Mouse (Mus musculus) midbrain, embryonic 11.5 days (tissue): ENCODE measurements at regions not wholly inside any gene's neighbourhood (a gene's known extent, or its start where the extent isn't known, plus 50 kb on each side); places are given as distances from the start of the nearest gene placed in this dataset.

ENCODE experiments used
- ATAC-seq: fragments of 200-750 bp; cut with Nextera tagmentation; 2 replicates; pipeline ENCODE4 v1.8.0; 2017; ENCODE audit warnings: moderate TSS enrichment, moderate library complexity; ENCODE audit not compliant: low FRiP score
- DNase-seq: peaks from one replicate; pipeline ENCODE4 v3.0.0; 2015; ENCODE audit warnings: low spot score; ENCODE audit errors: missing footprints
- H3K27ac ChIP-seq: fragments of 300-500 bp; sonication (generic); 2 replicates; pipeline ENCODE4 v1.5.1; 2014; ENCODE audit warnings: low read depth, low read length
- H3K27me3 ChIP-seq: fragments of 300-500 bp; sonication (generic); 2 replicates; pipeline ENCODE4 v1.6.1; 2014; ENCODE audit warnings: mild to moderate bottlenecking, low read length, moderate library complexity, mixed read lengths; ENCODE audit not compliant: control insufficient read depth, insufficient read depth
- H3K36me3 ChIP-seq: fragments of 300-500 bp; sonication (generic); 2 replicates; pipeline ENCODE4 v1.6.1; 2014; ENCODE audit warnings: mild to moderate bottlenecking, low read length, moderate library complexity, mixed read lengths; ENCODE audit not compliant: control insufficient read depth, insufficient read depth
- H3K4me1 ChIP-seq: fragments of 300-500 bp; sonication (generic); 2 replicates; pipeline ENCODE4 v1.6.1; 2014; ENCODE audit warnings: low read length; ENCODE audit not compliant: control insufficient read depth, insufficient read depth
- H3K4me2 ChIP-seq: fragments of 300-500 bp; sonication (generic); 2 replicates; pipeline ENCODE4 v1.6.1; 2014; ENCODE audit warnings: mild to moderate bottlenecking, moderate library complexity
- H3K4me3 ChIP-seq: fragments of 300-500 bp; sonication (generic); 2 replicates; pipeline ENCODE4 v1.5.1; 2014; ENCODE audit warnings: low read depth, low read length
- H3K9ac ChIP-seq: fragments of 300-500 bp; sonication (generic); 2 replicates; pipeline ENCODE4 v1.6.1; 2014; ENCODE audit warnings: low read length
- H3K9me3 ChIP-seq: fragments of 300-500 bp; sonication (generic); 2 replicates; pipeline ENCODE4 v1.6.1; 2016; ENCODE audit warnings: low read length; ENCODE audit not compliant: control insufficient read depth
- WGBS: fragments of 180-500 bp; shearing (Covaris S2); extraction: QIAGEN DNeasy Blood & Tissue Kit; methylation state at CpG from one replicate; pipeline ENCODE4 v1.1.7; 2014; 5-methylcytosine and 5-hydroxymethylcytosine counted together

- no peak overlapping the region for H3K4me3 ChIP-seq
- WGBS: 90% methylated on average over 7 of the region's 7 CpGs
- H3K27ac ChIP-seq: no peak overlapping the region
- no peaks in the 10 kb centered on the region for H3K27me3 ChIP-seq
- ATAC-seq (no peak), DNase-seq (no peak)
- H3K4me2 ChIP-seq: no peak overlapping the region
- no peaks in the 10 kb centered on the region for H3K4me1 ChIP-seq
- H3K9ac ChIP-seq: no peak overlapping the region
- H3K36me3 ChIP-seq: no peaks in the 10 kb centered on the region
- no peaks in the 10 kb centered on the region for H3K9me3 ChIP-seq
Observed at GRCm38 (mm10) chr1:124825717-124826116, 609.8 kb downstream of the Actr3 start.

- WGBS: 76% methylated on average over 2 of the region's 2 CpGs
- Histone ChIP-seq H3K4me3 (no peak overlapping the region), H3K4me1 (no peaks in the 10 kb centered on the region), H3K4me2 (no peak overlapping the region), H3K9me3 (no peaks in the 10 kb centered on the region), H3K9ac (no peak overlapping the region), H3K27me3 (no peaks in the 10 kb centered on the region), H3K36me3 (no peaks in the 10 kb centered on the region), H3K27ac (no peak overlapping the region)
- ATAC-seq (no peak), DNase-seq (no peak)
Observed at GRCm38 (mm10) chr1:124793026-124793425, 642.5 kb downstream of the Actr3 start.

- no peak for DNase-seq
- Histone ChIP-seq H3K9ac (no peak overlapping the region), H3K27ac (no peak overlapping the region), H3K36me3 (no peaks in the 10 kb centered on the region), H3K4me1 (no peaks in the 10 kb centered on the region), H3K4me2 (no peak overlapping the region), H3K4me3 (no peak overlapping the region), H3K27me3 (no peaks in the 10 kb centered on the region), H3K9me3 (no peaks in the 10 kb centered on the region)
- ATAC-seq: no peak
- WGBS: 73% methylated on average over 2 of the region's 2 CpGs
Observed at GRCm38 (mm10) chr1:124790646-124791045, 644.9 kb downstream of the Actr3 start.

GRCm38 (mm10) chr1:124790130-124790529, 645.4 kb downstream of the Actr3 start:
- ATAC-seq: no peak
- WGBS: 91% methylated on average over 3 of the region's 3 CpGs
- no peak for DNase-seq

GRCm38 (mm10) chr1:124783066-124783465, 652.5 kb downstream of the Actr3 start:
- Histone ChIP-seq H3K9ac (no peak overlapping the region), H3K27me3 (no peaks in the 10 kb centered on the region), H3K9me3 (no peaks in the 10 kb centered on the region), H3K4me3 (no peak overlapping the region), H3K4me1 (no peaks in the 10 kb centered on the region), H3K4me2 (no peak overlapping the region), H3K27ac (no peak overlapping the region), H3K36me3 (no peaks in the 10 kb centered on the region)
- 73% methylated on average over 2 of the region's 2 CpGs for WGBS
- DNase-seq: no peak
- ATAC-seq: no peak

More at GRCm38 (mm10) chr1:124790130-124790529, 645.4 kb downstream of the Actr3 start:
- Histone ChIP-seq H3K36me3 (no peaks in the 10 kb centered on the region), H3K9me3 (no peaks in the 10 kb centered on the region), H3K27me3 (no peaks in the 10 kb centered on the region), H3K9ac (no peak overlapping the region), H3K4me1 (no peaks in the 10 kb centered on the region), H3K4me2 (no peak overlapping the region), H3K27ac (no peak overlapping the region), H3K4me3 (no peak overlapping the region)

GRCm38 (mm10) chr1:124777685-124778084, 657.8 kb downstream of the Actr3 start:
- ATAC-seq (no peak), DNase-seq (no peak)
- no peak overlapping the region for H3K4me2 ChIP-seq
- WGBS: 92% methylated on average over 2 of the region's 2 CpGs
- H3K36me3 ChIP-seq: no peaks in the 10 kb centered on the region
- H3K4me3 ChIP-seq: no peak overlapping the region
- no peaks in the 10 kb centered on the region for H3K9me3 ChIP-seq
- no peaks in the 10 kb centered on the region for H3K27me3 ChIP-seq
- H3K27ac ChIP-seq: no peak overlapping the region
- no peak overlapping the region for H3K9ac ChIP-seq
- no peaks in the 10 kb centered on the region for H3K4me1 ChIP-seq

- ATAC-seq: no peak
- Histone ChIP-seq H3K36me3 (no peaks in the 10 kb centered on the region), H3K9me3 (no peaks in the 10 kb centered on the region)
Observed at GRCm38 (mm10) chr1:124756721-124757120, 678.8 kb downstream of the Actr3 start.

GRCm38 (mm10) chr1:124739777-124740176, 694.4 kb upstream of the Dpp10 start:
- no peak overlapping the region for H3K9ac ChIP-seq
- H3K4me2 ChIP-seq: no peak overlapping the region
- no peaks in the 10 kb centered on the region for H3K36me3 ChIP-seq
- ATAC-seq (no peak), DNase-seq (no peak)
- WGBS: 77% methylated on average over 3 of the region's 3 CpGs
- no peak overlapping the region for H3K4me3 ChIP-seq
- no peaks in the 10 kb centered on the region for H3K27me3 ChIP-seq
- no peaks in the 10 kb centered on the region for H3K4me1 ChIP-seq
- H3K27ac ChIP-seq: no peak overlapping the region
- H3K9me3 ChIP-seq: no peaks in the 10 kb centered on the region

More at GRCm38 (mm10) chr1:124756721-124757120, 678.8 kb downstream of the Actr3 start:
- no peaks in the 10 kb centered on the region for H3K4me1 ChIP-seq
- no peak for DNase-seq
- H3K27me3 ChIP-seq: no peaks in the 10 kb centered on the region
- no peak overlapping the region for H3K27ac ChIP-seq
- H3K4me2 ChIP-seq: no peak overlapping the region
- H3K9ac ChIP-seq: no peak overlapping the region
- no peak overlapping the region for H3K4me3 ChIP-seq

- no peak overlapping the region for H3K27ac ChIP-seq
- no peaks in the 10 kb centered on the region for H3K36me3 ChIP-seq
- H3K9me3 ChIP-seq: no peaks in the 10 kb centered on the region
- H3K4me3 ChIP-seq: no peak overlapping the region
- no peak for ATAC-seq
- no peak overlapping the region for H3K4me2 ChIP-seq
- no peaks in the 10 kb centered on the region for H3K27me3 ChIP-seq
- no peaks in the 10 kb centered on the region for H3K4me1 ChIP-seq
- DNase-seq: no peak
- no peak overlapping the region for H3K9ac ChIP-seq
Observed at GRCm38 (mm10) chr1:124730364-124730763, 685.0 kb upstream of the Dpp10 start.

- H3K9ac ChIP-seq: no peak overlapping the region
- peak; percentile 90 for DNase-seq
- no peaks in the 10 kb centered on the region for H3K4me1 ChIP-seq
- peak; percentile 66 for ATAC-seq
- H3K9me3 ChIP-seq: no peaks in the 10 kb centered on the region
- no peaks in the 10 kb centered on the region for H3K27me3 ChIP-seq
- no peak overlapping the region for H3K4me3 ChIP-seq
- no peak overlapping the region for H3K4me2 ChIP-seq
- no peaks in the 10 kb centered on the region for H3K36me3 ChIP-seq
- no peak overlapping the region for H3K27ac ChIP-seq
- 0% methylated on average over 1 of the region's 1 CpGs for WGBS
Observed at GRCm38 (mm10) chr1:124718065-124718464, 672.7 kb upstream of the Dpp10 start.
